Mouse (Mus musculus): ENCODE measurements around the gene Stat6.

- TF ChIP-seq POLR2A (IDR thresholded peaks at IDR 0.05; ENCODE audit: extremely low read depth, insufficient read depth, low read length) (no peak), CTCF (IDR thresholded peaks at IDR 0.05; ENCODE audit: extremely low read depth, insufficient read depth, low read length) (peak; percentile 28; the same call in 1 of the 2 replicates)
Measured at GRCm38 (mm10) chr10:127694636-127695035, 51.9 kb downstream of the Stat6 start.
